Mouse (Mus musculus) kidney, postnatal 36 days (tissue): ENCODE results near the gene Gm10644.
"Not testable (repeated sequence)": the region's sequence is repeated elsewhere in the genome, so short reads cannot be mapped to it uniquely, and the experiment has no call there.

Experiments used
- DNase-seq, 2 experiments: peaks; one replicate each; pipeline ENCODE4 v3.0.0; 2021 to 2022; ENCODE audit warnings: mixed read lengths in 2 of 2

Gm10644 gene

DNA sequence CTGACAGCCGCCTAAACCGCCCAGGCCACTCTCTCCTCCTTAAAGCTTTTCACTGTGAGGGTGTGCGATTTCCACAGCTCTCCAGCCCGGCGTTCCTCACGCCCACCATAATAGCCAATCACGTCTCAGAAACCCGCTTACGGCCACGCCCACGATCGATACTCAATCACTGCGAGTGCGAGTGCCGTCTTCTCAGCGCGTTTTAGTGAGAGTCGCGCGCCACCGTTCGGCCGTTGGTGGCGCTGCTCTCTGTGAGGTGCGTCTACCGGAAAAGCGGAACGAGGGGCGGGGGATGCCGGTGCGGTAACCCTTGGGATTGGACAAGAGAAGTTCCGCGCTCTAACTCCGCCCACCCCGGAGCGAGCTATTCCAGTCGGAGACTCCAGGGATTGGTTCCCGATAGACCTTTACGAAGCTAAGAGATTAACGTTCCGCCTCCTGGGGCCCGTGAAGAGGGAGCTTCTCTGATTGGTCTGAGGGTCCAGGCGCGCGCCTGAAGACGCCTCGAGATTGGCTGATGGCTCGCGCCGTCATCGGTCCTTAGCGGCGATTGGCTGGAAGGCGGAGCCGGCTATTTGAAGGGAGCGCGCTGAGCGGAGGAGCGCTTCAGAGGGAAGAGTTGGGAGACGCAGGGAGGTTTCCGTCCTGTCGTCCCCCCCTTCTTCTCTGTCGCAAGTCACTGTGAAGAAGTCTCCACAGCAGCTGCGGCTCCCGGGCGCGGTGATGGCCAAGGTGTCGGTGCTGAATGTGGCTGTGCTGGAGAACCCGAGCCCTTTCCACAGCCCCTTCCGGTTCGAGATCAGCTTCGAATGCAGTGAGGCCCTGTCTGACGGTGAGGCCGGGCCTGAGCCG is at the start of gene Gm10644, which contains the start of gene Asf1b:
Gm10644 (minus strand) TSS at position 100 of the 852 bp plus-strand sequence.
Asf1b (plus strand) TSS at position 402 of the 852 bp plus-strand sequence.
- DNase-seq = peak; percentile 100

DNA sequence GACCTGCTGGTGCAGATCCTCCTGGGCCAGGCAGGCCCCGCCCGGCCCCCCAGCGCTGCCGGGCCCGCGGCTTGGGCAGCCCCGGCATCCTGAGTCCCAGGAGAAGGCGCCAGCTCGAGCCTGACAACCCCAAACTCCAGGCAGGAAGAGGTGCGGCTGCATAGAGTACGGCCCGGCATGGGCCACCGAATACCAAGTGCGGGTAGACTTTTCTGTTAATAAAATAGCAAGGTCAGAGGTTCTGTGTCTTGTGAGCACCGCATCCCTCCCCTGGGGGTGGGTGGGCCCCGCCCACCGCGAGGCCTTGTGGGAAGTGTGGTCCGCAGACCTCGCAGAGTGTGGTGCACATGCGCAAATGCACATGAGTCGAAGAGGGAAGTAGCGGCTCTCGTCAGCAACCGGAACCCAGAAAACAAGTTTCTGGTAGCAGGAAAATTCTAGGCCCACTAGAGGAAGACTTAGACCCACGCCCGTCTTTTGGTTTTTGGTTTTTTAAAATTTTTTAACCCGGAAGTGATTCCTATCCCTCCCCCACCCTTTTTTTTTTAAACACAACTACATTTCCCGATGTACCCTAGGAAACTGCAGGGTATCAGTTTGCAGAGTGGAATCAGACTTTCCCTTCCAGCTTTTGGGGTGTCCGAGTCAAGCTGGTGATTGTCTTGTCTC is 49.7 kb upstream of the Gm10644 start:
- peak; percentile 97 to 98 for DNase-seq

DNA sequence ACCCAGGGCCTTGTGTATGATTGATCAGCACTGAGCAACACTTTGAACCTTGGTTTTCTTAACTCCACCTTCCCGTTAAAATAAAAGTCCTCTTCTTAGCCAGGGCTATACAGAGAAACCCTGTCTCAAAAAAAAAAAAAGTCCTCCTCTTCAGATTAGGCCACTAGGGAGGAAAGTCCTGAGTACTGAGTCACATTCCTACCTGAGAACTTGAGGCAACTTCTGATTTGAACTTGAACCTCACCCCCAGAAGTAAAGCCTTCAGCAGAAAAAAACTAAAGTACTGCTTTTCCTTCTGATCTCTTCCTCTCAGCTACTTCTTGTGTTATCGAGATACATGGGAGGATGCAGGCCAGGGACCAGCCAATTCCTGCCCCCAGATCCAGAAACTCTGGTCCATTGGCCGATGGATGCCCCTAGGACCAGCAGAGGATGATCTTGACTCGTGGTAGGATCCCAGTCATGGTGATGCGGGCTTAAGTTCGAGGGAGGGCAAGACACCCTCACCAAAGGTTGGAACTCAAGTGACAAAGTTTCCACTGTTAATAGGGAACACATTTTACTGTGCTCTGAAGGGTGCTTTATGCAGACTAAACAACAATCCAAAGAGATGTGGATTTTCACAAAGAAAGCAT is 48.7 kb upstream of the Gm10644 start:
- no peak for DNase-seq

DNA sequence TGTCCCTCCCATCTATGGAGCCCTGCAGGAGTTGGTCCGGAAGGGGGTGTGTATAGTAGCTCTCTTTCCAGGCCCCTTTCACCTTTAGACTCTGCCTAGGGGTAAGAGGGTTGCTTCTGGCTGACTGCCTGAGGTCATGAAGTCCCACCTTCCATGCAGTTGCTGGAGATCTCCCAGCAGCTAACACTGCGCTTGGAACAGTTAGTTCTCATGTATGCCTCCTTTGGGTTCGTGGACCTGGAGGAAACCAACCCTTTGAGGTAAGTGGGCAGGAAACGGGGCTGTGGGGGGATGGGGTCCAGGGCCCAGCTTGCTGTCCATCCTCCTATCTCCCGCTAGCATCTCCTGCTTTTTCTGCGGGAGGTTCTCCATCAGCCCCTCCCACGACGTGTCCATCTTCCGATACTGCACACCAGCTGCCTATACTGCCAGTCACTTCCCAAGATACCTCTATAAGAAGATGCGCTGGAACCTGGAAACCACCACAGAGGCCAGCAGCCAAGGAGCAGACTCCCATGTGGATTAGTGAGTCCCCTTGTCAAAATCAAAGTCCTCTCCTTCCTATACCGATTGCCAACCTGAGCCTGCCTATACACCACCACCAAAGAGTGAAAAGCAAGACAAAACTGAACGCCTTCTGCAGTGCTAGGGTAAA is 48.1 kb upstream of the Gm10644 start:
- peak; percentile 71 to 74 for DNase-seq

DNA sequence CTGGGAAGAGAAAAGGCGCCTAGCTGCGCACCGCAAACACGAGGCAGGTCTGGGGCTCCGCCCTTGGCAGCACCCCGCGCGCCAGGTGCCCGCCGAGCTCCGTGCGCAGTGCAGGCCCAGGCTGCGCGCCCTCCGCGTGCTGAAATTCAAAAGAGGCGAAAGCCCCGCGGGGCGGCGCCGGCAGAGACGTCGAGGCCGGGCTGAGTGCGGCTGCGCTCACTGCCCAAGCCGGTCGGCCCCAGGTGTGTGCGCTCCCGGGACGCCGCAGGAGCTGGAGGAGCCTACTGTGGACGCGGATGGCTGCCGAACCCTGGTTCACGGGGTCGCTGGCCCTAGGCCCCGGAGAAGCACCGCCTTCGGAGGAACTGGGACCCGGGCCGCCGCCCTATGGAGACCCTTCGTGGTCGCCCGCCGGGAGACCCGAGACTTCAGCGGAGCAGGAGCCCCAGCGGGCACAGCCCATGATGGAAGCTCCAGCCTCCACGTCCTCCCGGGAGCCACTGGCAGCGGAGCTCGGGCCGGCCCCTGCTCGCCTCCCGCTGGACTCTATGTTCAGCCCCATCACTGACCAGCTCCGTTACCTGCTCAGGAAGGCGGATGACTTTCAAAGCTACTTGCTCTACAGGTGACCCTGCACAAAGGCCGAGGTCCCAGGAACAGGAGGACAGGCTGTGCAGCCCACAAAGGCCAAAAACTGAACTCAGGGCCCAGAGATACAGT is 46.4 kb upstream of the Gm10644 start, which contains the start of gene 1700067K01Rik:
1700067K01Rik (plus strand) TSS at position 222 of the 720 bp plus-strand sequence.
- peak in 1 of 2 experiments; percentile 22 for DNase-seq

- peak in 1 of 2 experiments; percentile 19 for DNase-seq
These were observed 44.8 kb upstream of the Gm10644 start for GRCm38 (mm10) chr8:83999825-84000224.

DNA sequence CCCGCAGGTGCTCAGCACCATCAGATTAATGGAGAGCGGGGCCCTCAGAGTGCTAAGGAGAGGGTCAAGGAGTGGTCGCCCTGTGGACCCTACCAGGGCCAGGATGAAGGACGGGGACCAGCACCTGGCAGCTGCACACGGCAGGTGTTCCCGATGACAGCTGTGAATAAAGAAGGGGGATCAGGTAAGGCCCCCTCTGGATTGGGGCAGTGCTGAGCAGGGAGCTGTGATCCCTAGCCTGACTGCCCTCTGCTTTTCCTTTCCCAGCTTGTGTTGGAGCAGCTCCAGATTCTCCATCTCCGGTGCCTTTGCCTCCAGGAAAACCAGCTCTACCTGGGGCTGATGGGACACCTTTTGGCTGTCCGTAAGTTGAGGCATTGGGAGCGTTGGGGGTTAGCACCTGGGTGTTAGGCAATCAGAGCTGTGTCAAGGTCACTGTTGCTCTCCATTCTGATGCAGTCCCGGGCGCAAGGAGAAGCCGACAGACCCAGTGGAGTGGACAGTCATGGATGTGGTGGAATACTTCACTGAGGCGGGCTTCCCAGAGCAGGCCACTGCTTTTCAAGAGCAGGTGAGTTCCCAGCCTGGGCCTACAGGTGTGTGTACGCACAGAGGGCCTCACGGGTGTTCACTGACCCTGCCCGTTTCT is 44.2 kb upstream of the Gm10644 start:
- DNase-seq = peak in 1 of 2 experiments; percentile 45

DNA sequence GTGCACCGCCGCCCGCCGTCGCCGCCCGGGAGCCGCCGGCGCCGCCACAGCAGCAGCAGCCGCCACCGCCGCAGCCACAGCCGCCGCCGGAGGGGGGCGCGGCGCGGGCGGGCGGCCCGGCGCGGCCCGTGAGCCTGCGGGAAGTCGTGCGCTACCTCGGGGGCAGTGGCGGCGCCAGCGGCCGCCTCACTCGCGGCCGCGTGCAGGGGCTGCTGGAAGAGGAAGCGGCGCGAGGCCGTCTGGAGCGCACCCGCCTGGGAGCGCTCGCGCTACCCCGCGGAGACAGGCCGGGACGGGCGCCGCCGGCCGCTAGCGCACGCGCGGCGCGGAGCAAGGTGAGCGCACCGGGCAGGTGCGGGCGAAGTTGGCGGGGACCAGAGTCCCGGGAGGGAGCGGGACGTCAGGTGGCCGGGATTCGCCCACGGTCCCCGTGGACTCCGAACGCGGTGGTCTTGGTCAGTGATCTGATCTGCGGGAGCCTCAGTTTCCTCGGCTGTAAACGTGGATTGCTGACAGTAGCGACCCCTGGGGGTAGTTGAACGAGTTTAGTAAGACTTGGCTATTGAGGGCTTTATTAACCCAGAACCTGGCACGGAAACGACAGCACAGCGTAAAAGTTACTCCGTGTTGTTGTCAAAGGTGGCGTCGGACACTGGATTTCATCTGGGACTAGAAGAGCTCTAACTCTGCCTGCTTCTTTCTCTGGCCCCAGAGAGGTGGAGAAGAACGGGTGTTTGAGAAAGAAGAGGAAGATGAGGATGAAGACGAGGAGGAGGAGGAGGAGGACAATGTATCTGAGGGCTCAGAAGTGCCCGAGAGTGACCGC is 43.4 kb upstream of the Gm10644 start:
- peak; percentile 75 to 81 for DNase-seq

DNA sequence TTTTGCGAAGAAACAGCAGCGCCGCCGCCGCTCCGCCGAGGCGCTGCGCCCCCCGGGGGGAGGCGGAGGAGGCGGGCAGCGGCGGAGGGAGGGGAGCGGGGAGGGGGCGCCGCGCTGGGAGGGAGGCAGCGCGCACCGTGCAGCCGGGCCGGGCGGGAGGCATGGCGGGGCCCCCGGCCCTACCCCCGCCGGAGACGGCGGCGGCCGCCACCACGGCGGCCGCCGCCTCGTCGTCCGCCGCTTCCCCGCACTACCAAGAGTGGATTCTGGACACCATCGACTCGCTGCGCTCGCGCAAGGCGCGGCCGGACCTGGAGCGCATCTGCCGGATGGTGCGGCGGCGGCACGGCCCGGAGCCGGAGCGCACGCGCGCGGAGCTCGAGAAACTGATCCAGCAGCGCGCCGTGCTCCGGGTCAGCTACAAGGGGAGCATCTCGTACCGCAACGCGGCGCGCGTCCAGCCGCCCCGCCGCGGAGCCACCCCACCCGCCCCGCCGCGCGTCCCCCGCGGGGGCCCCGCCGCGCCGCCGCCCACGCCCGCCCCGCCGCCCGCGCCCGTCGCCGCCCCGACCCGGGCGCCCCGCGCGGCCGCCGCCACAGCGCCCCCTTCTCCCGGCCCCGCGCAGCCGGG is 42.6 kb upstream of the Gm10644 start, which contains the start of gene Samd1:
Samd1 (plus strand) TSS at position 162 of the 631 bp plus-strand sequence.
- peak in 1 of 2 experiments; percentile 72 for DNase-seq

DNA sequence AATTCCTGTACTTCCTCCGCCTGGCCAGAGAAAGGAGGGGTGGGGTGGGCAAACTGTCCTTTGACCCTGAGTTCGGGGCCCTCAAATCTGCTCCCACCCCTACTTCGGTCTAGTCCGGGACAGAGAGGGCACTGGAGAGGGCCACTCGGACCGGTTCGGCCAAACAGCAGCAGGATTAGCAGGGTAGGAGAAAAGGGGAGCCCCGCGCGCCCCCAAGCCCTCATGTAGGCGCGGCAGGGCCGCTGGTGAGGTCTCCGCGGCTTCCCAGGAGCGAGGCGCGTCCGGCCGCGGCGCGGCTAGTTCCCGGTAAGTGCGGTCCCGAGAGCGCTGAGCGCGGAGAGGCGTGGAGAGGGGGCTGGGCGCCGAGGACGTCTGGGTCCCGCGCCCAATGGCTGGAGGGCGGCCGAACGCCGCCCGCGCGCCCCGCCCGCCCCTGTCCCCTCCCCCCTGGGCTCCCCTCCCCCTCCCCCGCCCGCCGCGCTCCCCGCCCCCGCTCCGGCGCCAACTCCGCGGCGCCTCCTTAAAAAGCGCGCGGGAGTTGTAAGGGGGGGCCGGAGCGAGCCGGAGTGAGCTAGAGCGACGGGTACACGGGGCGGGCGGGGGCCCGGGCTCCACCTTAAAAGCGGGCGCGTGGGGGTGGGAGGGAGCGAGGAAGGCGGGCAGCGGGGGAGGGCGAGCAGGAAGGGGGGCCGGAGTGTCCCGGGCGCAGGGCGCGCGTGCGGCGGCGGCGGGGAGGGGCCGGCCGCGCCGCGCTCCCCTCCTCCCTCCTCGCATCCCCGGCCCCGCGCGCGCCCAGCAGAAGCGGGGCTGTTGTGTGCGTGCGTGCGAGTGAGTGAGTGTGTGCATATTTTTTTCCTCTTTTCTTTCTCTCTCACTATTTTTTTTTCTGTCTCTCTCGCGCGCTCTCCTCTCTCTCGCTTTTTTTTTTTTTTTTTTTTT is 41.8 kb upstream of the Gm10644 start:
- peak; percentile 96 to 97 for DNase-seq

GRCm38 (mm10) chr8:83995973-83996372 is 41.0 kb upstream of the Gm10644 start:
- DNase-seq = peak in 1 of 2 experiments; percentile 16

GRCm38 (mm10) chr8:83994030-83994429 is 39.0 kb upstream of the Gm10644 start:
- DNase-seq = no peak

DNA sequence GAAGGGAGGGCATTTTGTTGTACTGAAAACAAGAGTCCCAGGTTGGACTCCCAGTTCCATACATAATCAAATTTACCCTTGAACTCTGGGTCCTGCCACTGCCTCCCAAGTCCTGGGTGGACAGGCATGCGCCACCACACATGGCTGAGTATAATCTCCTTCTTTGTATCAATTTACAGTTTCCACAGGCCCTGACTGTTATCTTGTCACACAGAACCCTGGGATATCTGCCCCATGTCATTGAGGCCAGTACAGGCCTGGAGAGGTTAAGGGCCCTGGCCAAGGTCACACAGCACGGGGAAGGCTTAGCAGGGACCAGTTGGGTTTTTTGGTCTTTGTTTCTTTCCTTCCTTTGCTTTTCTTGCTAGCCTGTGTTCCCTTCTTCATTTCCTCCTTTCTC is 37.5 kb upstream of the Gm10644 start:
- DNase-seq = no peak

DNA sequence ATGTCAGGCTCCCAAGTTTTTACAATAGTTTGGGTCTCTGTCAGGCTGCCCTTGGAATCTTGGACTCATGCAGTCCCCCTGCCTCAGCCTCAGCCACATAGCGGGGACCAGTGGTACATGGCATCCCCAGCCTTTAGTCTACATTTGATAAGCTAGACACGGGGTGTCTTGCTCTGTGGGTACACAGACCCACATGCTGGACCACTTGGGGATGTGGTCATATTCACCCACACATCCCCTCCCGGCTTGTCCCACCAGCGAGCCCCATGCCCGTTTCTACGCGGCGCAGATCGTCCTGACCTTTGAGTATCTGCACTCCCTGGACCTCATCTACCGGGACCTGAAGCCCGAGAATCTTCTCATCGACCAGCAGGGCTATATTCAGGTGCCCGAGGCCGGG is 35.2 kb upstream of the Gm10644 start:
- no peak for DNase-seq

- no peak for DNase-seq
These were observed 34.2 kb upstream of the Gm10644 start for GRCm38 (mm10) chr8:83989243-83989642.

DNA sequence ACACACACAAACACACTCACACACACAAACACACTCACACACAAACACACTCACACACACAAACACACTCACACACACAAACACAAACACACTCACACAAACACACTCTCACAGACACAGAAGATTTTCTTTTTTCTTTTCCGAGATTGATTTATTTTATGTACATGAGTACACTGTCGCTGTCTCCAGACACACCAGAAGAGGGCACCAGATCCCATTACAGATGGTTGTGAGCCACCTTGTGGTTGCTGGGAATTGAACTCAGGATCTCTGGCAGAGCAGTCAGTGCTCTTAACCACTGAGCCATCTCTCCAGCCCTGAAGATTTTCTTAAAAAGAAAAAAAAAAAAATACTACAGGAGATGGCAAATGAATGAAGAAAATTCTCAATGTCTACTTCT is 28.2 kb upstream of the Gm10644 start:
- not testable (repeated sequence) for DNase-seq

DNA sequence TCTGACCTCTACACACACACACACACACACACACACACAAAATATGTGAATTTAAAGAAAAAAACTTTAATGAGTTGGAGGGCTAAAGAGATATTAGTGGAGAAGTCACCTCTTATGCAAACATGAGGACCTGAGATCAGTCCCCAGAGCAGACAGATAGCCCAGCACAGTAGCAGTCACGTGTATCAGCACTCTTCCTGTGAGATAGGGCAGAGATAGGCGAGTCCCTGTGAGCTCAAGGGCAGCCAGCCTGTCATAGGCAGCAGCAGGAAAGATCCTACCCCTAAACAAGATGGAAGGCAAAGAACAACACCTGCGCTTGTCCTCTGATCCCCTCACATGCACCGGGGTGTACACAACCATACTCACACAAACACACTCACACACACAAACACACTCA is 27.4 kb upstream of the Gm10644 start:
- DNase-seq = no peak

DNA sequence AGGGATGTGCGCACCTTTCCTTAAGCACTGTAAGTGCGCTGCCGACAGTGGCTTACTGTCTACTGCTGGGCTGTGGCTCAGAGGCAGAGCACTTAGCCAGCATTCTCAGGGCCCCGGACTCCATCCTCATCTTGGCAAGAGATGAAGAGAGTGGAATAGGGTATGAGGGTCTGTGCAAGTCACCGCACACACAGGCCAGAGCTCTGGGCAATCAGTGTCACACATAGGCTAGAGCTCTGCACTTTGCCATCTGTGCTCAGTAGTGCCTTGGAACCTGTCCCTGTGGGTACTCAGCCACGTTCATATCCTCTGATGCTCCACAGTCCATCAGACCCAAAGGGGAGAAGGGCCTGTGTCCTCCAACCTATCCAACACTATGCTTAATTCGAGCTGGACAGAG is 26.5 kb upstream of the Gm10644 start:
- DNase-seq = no peak

DNA sequence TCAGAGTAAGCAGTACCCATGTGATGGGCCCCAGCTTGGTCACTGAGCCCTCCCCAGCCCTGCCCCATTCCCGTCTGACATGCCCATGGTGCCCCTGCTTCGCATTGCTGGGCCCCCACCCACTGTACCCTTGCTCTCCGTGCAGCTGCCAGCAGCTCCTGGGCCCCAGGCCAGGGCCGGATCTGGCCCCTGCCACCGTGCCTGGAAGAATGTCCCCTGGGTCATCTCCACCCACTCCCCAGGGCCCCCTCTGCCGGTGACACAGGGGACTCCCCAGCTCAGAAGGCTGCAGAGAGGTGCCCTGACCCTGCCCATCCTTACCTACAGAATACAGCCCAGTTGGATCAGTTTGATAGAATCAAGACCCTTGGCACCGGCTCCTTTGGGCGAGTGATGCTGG is 25.8 kb upstream of the Gm10644 start:
- DNase-seq = peak in 1 of 2 experiments; percentile 40
